Mouse (Mus musculus) myocyte (in vitro differentiated cells): ENCODE data around the gene Ccdc163. TPM values are rescaled to one million over a fixed set of nuclear protein-coding genes. Genes with fewer than 3 reads are reported as not detected.
"Not testable (repeated sequence)": the region's sequence is repeated elsewhere in the genome, so short reads cannot be mapped to it uniquely, and the experiment has no call there.

Experiments used
- H3K27me3 ChIP-seq: one replicate; pipeline ENCODE4 v1.6.1; 2011; ENCODE audit not compliant: control insufficient read depth, insufficient read depth, insufficient read length
- H3K36me3 ChIP-seq: one replicate; pipeline ENCODE4 v1.6.1; 2011; ENCODE audit not compliant: control insufficient read depth, insufficient read depth
- H3K4me2 ChIP-seq: one replicate; pipeline ENCODE4 v1.6.1; 2011; ENCODE audit warnings: low read depth, control low read depth
- H3K4me3 ChIP-seq: one replicate; pipeline ENCODE4 v1.5.1; 2011; ENCODE audit warnings: mild to moderate bottlenecking, control low read depth, moderate library complexity
- H3K79me2 ChIP-seq: one replicate; pipeline ENCODE4 v1.6.1; 2011; ENCODE audit not compliant: control insufficient read depth, insufficient read depth
- H3ac ChIP-seq: one replicate; pipeline ENCODE4 v1.6.1; 2011; ENCODE audit not compliant: control insufficient read depth, insufficient read length
- CEBPB ChIP-seq: IDR thresholded peaks from 2 replicates; pipeline ENCODE4 v1.6.1; 2011; ENCODE audit warnings: mild to moderate bottlenecking, moderate library complexity; ENCODE audit not compliant: poor library complexity, insufficient read depth, severe bottlenecking
- E2F4 ChIP-seq: IDR thresholded peaks from one replicate; pipeline ENCODE4 v1.6.1; 2011; ENCODE audit warnings: mild to moderate bottlenecking, control low read depth, moderate library complexity; ENCODE audit not compliant: insufficient read depth
- MAX ChIP-seq: IDR thresholded peaks from one replicate; pipeline ENCODE4 v1.6.1; 2011; ENCODE audit warnings: low read depth, mild to moderate bottlenecking, control low read depth
- MYOD1 ChIP-seq, 3 experiments: IDR thresholded peaks; one replicate each; pipeline ENCODE4 v1.6.1; 2011; ENCODE audit warnings: control low read depth in 2 of 3, low read depth in 2 of 3, mild to moderate bottlenecking in 2 of 3, moderate library complexity in 1 of 3; ENCODE audit not compliant: insufficient read length in 2 of 3, control insufficient read depth in 1 of 3
- MYOG ChIP-seq, 3 experiments: IDR thresholded peaks; one replicate each; pipeline ENCODE4 v1.6.1; 2011; ENCODE audit warnings: control low read depth in 2 of 3, low read depth in 2 of 3, mild to moderate bottlenecking in 2 of 3; ENCODE audit not compliant: insufficient read length in 2 of 3, control insufficient read depth in 1 of 3, insufficient read depth in 1 of 3
- POLR2A ChIP-seq: IDR thresholded peaks from one replicate; pipeline ENCODE4 v1.6.1; 2011; ENCODE audit warnings: low read depth, mild to moderate bottlenecking, control low read depth, moderate library complexity; ENCODE audit not compliant: insufficient read length
- POLR2AphosphoS2 ChIP-seq: IDR thresholded peaks from one replicate; pipeline ENCODE4 v1.6.1; 2011; ENCODE audit warnings: low read depth, control low read depth; ENCODE audit not compliant: insufficient read length
- REST ChIP-seq: IDR thresholded peaks from one replicate; pipeline ENCODE4 v1.6.1; 2011; ENCODE audit warnings: mild to moderate bottlenecking, control low read depth, moderate library complexity; ENCODE audit not compliant: insufficient read depth, insufficient read length
- SRF ChIP-seq: IDR thresholded peaks from one replicate; pipeline ENCODE4 v1.6.1; 2011; ENCODE audit warnings: low read depth; ENCODE audit not compliant: control insufficient read depth, insufficient read length
- TCF12 ChIP-seq: IDR thresholded peaks from one replicate; pipeline ENCODE4 v1.6.1; 2011; ENCODE audit warnings: mild to moderate bottlenecking, control low read depth; ENCODE audit not compliant: poor library complexity, insufficient read depth, severe bottlenecking
- TCF3 ChIP-seq: IDR thresholded peaks from one replicate; pipeline ENCODE4 v1.6.1; 2011; ENCODE audit warnings: low read depth, control low read depth; ENCODE audit not compliant: insufficient read length
- USF1 ChIP-seq: IDR thresholded peaks from one replicate; pipeline ENCODE4 v1.6.1; 2011; ENCODE audit warnings: low read depth, mild to moderate bottlenecking, control low read depth, moderate library complexity
- polyA plus RNA-seq: library from polyadenylated mRNA; unstranded; fragments of >200 nt; fragmentation: generic; extraction: Trizol; gene quantifications from one replicate; pipeline ENCODE4 v1.2.1, GENCODE M21; 2012; ENCODE audit warnings: missing spikeins

The Ccdc163 gene
- polyA plus RNA-seq, 1 experiment: 18.9 TPM

- Histone ChIP-seq H3K79me2 (no peaks in the 10 kb centered on the region), H3K36me3 (no peaks in the 10 kb centered on the region), H3K4me2 (peak overlapping the region; percentile 26), H3K27me3 (no peaks in the 10 kb centered on the region), H3K4me3 (no peak overlapping the region), H3ac (no peak overlapping the region)
- no peak for TF ChIP-seq POLR2AphosphoS2
- no peak for TF ChIP-seq REST
- peak; percentile 73 to 94 (median 82) for TF ChIP-seq MYOD1 (IDR thresholded peaks at IDR 0.05; ENCODE audit: control insufficient read depth in 1 of 3, insufficient read length in 2 of 3, low read depth in 2 of 3)
- TF ChIP-seq TCF12: peak; percentile 16
- peak in 2 of 3 experiments; percentile 81 to 85 for TF ChIP-seq MYOG (IDR thresholded peaks at IDR 0.05; ENCODE audit: control insufficient read depth in 1 of 3, insufficient read depth in 1 of 3, insufficient read length in 2 of 3, low read depth in 2 of 3)
- TF ChIP-seq E2F4: no peak
- TF ChIP-seq MAX: no peak
- no peak for TF ChIP-seq USF1
- no peak for TF ChIP-seq POLR2A
- no peak for TF ChIP-seq SRF
- no peak for TF ChIP-seq CEBPB
- peak; percentile 59 for TF ChIP-seq TCF3
These were observed 41.7 kb upstream of the Ccdc163 start for GRCm38 (mm10) chr4:116666625-116667024.

- Histone ChIP-seq H3K4me3 (no peak overlapping the region), H3K79me2 (no peaks in the 10 kb centered on the region), H3ac (no peak overlapping the region), H3K4me2 (peak overlapping the region; percentile 20), H3K27me3 (no peaks in the 10 kb centered on the region), H3K36me3 (no peaks in the 10 kb centered on the region)
- TF ChIP-seq TCF3: no peak
- TF ChIP-seq MYOG (IDR thresholded peaks at IDR 0.05; ENCODE audit: control insufficient read depth in 1 of 3, insufficient read depth in 1 of 3, insufficient read length in 2 of 3, low read depth in 2 of 3): no peak
- TF ChIP-seq MYOD1 (IDR thresholded peaks at IDR 0.05; ENCODE audit: control insufficient read depth in 1 of 3, insufficient read length in 2 of 3, low read depth in 2 of 3): no peak
- no peak for TF ChIP-seq POLR2AphosphoS2
- no peak for TF ChIP-seq REST
- no peak for TF ChIP-seq SRF
- TF ChIP-seq E2F4: no peak
- no peak for TF ChIP-seq POLR2A
- TF ChIP-seq USF1: peak; percentile 65
- peak; percentile 25; the same call in 1 of the 2 replicates for TF ChIP-seq CEBPB
- TF ChIP-seq TCF12: no peak
These were observed 40.2 kb upstream of the Ccdc163 start for GRCm38 (mm10) chr4:116668145-116668544.

GRCm38 (mm10) chr4:116669291-116669690, 39.0 kb upstream of the Ccdc163 start:
- Histone ChIP-seq H3K36me3 (no peaks in the 10 kb centered on the region), H3K4me3 (no peak overlapping the region), H3K79me2 (no peaks in the 10 kb centered on the region), H3ac (no peak overlapping the region), H3K4me2 (no peak overlapping the region), H3K27me3 (no peaks in the 10 kb centered on the region)
- TF ChIP-seq SRF: no peak

GRCm38 (mm10) chr4:116672785-116673184, 35.5 kb upstream of the Ccdc163 start:
- H3ac ChIP-seq: no peak overlapping the region
- no peaks in the 10 kb centered on the region for H3K27me3 ChIP-seq
- H3K4me2 ChIP-seq: no peak overlapping the region
- no peaks in the 10 kb centered on the region for H3K79me2 ChIP-seq
- H3K4me3 ChIP-seq: no peak overlapping the region
- TF ChIP-seq E2F4 (no peak), CEBPB (peak; percentile 72; the same call in 1 of the 2 replicates), SRF (no peak)
- H3K36me3 ChIP-seq: no peaks in the 10 kb centered on the region

GRCm38 (mm10) chr4:116674761-116675160, 33.5 kb upstream of the Ccdc163 start:
- H3K36me3 ChIP-seq, H3K79me2 ChIP-seq, H3ac ChIP-seq, H3K4me2 ChIP-seq, H3K4me3 ChIP-seq, H3K27me3 ChIP-seq: not testable (repeated sequence)

GRCm38 (mm10) chr4:116676027-116676426, 32.3 kb upstream of the Ccdc163 start:
- no peaks in the 10 kb centered on the region for H3K27me3 ChIP-seq
- TF ChIP-seq POLR2A (no peak), TCF12 (no peak), TCF3 (no peak), MAX (no peak), POLR2AphosphoS2 (no peak), MYOD1 (IDR thresholded peaks at IDR 0.05; ENCODE audit: control insufficient read depth in 1 of 3, insufficient read length in 2 of 3, low read depth in 2 of 3) (no peak), USF1 (no peak), REST (no peak), CEBPB (no peak), MYOG (IDR thresholded peaks at IDR 0.05; ENCODE audit: control insufficient read depth in 1 of 3, insufficient read depth in 1 of 3, insufficient read length in 2 of 3, low read depth in 2 of 3) (no peak), E2F4 (no peak), SRF (no peak)

More at GRCm38 (mm10) chr4:116676027-116676426, 32.3 kb upstream of the Ccdc163 start:
- Histone ChIP-seq H3K4me3 (no peak overlapping the region), H3ac (no peak overlapping the region), H3K36me3 (no peaks in the 10 kb centered on the region), H3K79me2 (no peaks in the 10 kb centered on the region), H3K4me2 (no peak overlapping the region)
